Mouse (Mus musculus) small intestine, adult 2 months (tissue): ENCODE results near the gene Dhx36. TPM values are rescaled to one million over a fixed set of nuclear protein-coding genes. Genes with fewer than 3 reads are reported as not detected.

Source experiments
- H3K27ac ChIP-seq: fragments of 200-500 bp; 2 replicates; pipeline ENCODE4 v1.5.1; 2012; ENCODE audit warnings: low read depth, low read length, control low read depth, inconsistent platforms; ENCODE audit not compliant: insufficient read depth
- H3K27me3 ChIP-seq: fragments of 200-500 bp; 2 replicates; pipeline ENCODE4 v1.6.1; 2012; ENCODE audit warnings: mild to moderate bottlenecking, moderate library complexity, low read length, inconsistent platforms; ENCODE audit not compliant: control insufficient read depth, insufficient read depth
- H3K36me3 ChIP-seq: fragments of 200-500 bp; 2 replicates; pipeline ENCODE4 v1.6.1; 2012; ENCODE audit warnings: mild to moderate bottlenecking, low read length, control low read depth, inconsistent platforms; ENCODE audit not compliant: control insufficient read depth, insufficient read depth
- H3K4me1 ChIP-seq: fragments of 200-500 bp; 2 replicates; pipeline ENCODE4 v1.6.1; 2012; ENCODE audit warnings: low read length, inconsistent platforms, mixed read lengths; ENCODE audit not compliant: control insufficient read depth, insufficient read depth, insufficient read length
- H3K4me3 ChIP-seq: fragments of 200-500 bp; 2 replicates; pipeline ENCODE4 v1.5.1; 2012; ENCODE audit warnings: low read depth, mild to moderate bottlenecking, control low read depth, inconsistent platforms, low read length, moderate library complexity
- CTCF ChIP-seq: fragments of 200-500 bp; IDR thresholded peaks from 2 replicates; pipeline ENCODE4 v1.5.1; 2012; ENCODE audit warnings: low read depth, mild to moderate bottlenecking, control low read depth, inconsistent platforms, low read length, moderate library complexity, mixed read lengths; ENCODE audit not compliant: insufficient replicate concordance, insufficient read length; ENCODE audit errors: extremely low read depth
- POLR2A ChIP-seq: fragments of 200-500 bp; IDR thresholded peaks from 2 replicates; pipeline ENCODE4 v1.6.1; 2012; ENCODE audit warnings: low read depth, mild to moderate bottlenecking, control low read depth, inconsistent platforms, low read length, moderate library complexity
- WGBS: fragments of 180-500 bp; shearing (Covaris S2); methylation state at CpG from one replicate; pipeline ENCODE4 v1.1.7; 2018; 5-methylcytosine and 5-hydroxymethylcytosine counted together
- polyA plus RNA-seq: library from polyadenylated mRNA; depleted of rRNA; stranded (reverse); fragments of >200 nt; gene quantifications from 2 replicates; pipeline ENCODE4 v1.2.3, GENCODE M21; 2012

Dhx36 gene
- polyA plus RNA-seq, 1 experiment, result 2.2 TPM

DNA sequence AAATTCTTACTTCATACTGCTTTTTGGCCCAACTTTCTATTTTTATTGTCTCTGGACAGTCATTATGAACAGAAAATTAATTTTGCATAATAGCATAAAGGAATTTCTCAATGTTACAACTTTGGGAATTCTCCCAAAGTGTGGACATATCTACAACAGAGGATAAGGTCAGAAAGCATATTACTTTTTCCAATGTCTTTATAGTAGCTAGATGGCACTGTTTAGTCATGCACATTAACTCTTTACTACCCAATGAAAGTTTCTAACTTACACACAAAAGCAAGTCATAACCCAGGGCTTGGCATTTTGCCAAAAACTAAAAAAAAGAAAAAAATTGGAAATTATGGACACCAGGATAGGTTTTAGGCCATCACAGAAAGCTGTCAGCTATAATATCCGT lies 36.6 kb downstream of the Dhx36 start:
- H3K36me3 ChIP-seq, result peaks cover 49% of the 10 kb centered on the region
- no peak for TF ChIP-seq CTCF
- no peak for TF ChIP-seq POLR2A
- no peak overlapping the region for H3K27ac ChIP-seq
- WGBS, result 92% methylated on average over 1 of the region's 1 CpGs
- no peaks in the 10 kb centered on the region for H3K4me1 ChIP-seq
- H3K27me3 ChIP-seq, result no peaks in the 10 kb centered on the region
- H3K4me3 ChIP-seq, result no peak overlapping the region

DNA sequence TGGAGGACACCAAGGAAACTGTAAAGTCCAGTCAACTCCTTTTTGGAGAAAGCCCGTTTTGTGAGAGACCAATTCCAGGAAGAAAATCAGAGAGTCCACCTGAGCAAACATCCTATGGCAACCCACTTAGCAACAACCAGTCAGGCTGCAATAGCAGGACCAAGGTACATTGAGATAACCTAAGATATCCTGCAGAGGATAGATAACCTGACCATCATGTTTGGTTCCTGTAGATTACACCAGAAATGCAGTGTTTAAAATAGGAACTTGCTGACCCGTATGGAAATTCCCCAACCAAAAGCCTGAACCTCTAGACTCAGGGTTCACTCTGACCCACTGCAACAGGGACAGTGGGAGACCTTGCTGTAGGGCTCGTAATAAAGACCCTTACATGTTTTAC lies 42.5 kb downstream of the Dhx36 start:
- Histone ChIP-seq H3K36me3 (peaks cover 40% of the 10 kb centered on the region), H3K4me3 (no peak overlapping the region), H3K27me3 (no peaks in the 10 kb centered on the region), H3K27ac (peak overlapping the region; percentile 53; the same call in 1 of the 2 replicates), H3K4me1 (peaks cover 6% of the 10 kb centered on the region; the same call in 1 of the 2 replicates)
- TF ChIP-seq POLR2A, result no peak
- no peak for TF ChIP-seq CTCF
- 45% methylated on average over 3 of the region's 3 CpGs for WGBS

DNA sequence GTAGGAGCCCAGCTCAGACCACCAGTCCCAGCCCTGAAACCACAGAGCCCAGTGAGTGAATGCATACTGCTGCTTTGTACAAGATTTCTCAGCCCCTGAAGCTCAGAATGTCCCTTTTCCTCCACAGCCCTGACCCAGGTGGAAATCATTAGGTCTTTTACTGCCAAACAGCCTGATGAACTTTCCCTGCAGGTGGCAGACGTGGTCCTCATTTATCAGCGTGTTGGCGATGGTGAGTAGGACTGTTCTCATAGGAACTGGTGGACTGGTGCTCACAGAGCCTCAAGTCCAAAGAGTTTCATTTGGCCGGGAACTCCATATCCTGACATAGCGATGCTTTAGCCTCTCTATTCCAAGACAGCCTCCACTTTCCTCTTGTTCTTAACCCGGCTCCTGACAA lies 47.3 kb downstream of the Dhx36 start:
- TF ChIP-seq POLR2A (no peak), CTCF (no peak)
- peak overlapping the region; percentile 58; the same call in 1 of the 2 replicates for H3K27ac ChIP-seq
- no peak overlapping the region for H3K4me3 ChIP-seq
- H3K36me3 ChIP-seq, result peaks cover 23% of the 10 kb centered on the region
- H3K27me3 ChIP-seq, result no peaks in the 10 kb centered on the region
- 78% methylated on average over 6 of the region's 6 CpGs for WGBS
- peaks cover 17% of the 10 kb centered on the region; the same call in 1 of the 2 replicates for H3K4me1 ChIP-seq

DNA sequence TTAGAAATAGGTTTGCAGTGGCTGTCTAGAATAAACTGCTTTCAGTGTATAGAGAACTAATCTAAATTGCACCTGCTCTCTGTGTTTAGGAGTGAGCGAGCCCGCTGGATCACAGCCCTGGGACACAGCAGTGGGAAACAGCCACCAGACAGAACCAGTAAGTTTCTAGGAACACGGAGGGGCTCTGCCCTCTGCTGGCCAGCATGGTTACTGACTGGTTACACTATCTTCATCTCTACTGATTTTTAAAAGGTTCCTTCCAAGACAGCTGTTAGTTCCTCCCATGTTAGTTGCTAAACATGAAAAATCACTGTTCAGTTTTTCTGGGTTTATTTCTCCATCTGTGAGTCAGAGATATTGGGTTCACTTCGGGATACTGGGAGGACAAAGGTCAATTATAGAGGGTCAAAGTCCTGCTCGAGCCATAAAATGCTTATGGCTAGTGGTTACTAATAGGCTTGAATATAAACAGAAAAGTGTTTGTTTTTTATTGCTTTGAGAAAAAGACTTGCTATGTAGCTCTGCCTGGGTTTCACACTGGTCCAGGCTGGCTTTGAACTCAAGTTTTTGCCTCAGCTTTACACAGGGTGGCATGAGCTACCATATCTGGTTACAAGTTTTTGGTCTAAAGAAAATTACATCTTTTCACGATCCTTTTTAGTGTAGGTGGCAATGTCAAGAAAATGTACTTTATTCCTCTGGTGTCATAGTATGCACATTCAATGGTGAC lies 48.4 kb downstream of the Dhx36 start:
- H3K4me3 ChIP-seq, result no peak overlapping the region
- TF ChIP-seq CTCF, result peak; percentile 83; the same call in 1 of the 2 replicates
- TF ChIP-seq POLR2A, result no peak
- H3K27ac ChIP-seq, result peak overlapping the region; percentile 84
- H3K36me3 ChIP-seq, result peaks cover 25% of the 10 kb centered on the region
- no peaks in the 10 kb centered on the region for H3K27me3 ChIP-seq
- peaks cover 17% of the 10 kb centered on the region; the same call in 1 of the 2 replicates for H3K4me1 ChIP-seq
- 17% methylated on average over 6 of the region's 6 CpGs for WGBS

DNA sequence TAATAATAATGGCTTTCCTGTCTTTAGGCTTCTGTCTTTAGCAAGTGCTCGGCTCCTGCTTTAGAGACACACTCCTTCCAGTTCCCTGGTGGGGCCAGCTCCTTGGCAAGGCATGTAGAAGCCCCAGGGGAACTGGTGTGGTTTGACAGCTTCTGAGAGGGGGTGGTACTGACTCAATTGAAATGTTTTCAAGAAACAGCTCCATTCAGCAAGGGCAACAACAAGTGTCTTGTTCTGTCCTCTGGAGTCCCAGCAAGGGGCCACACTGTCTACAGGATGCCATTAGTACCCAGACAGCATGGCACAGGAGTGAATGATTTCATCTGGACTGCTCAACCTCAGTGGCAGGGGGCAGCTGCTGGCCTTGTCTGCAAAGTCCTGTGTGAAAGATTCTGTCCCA lies 51.0 kb downstream of the Dhx36 start:
- Histone ChIP-seq H3K27ac (no peak overlapping the region), H3K36me3 (peaks cover 26% of the 10 kb centered on the region), H3K4me3 (no peak overlapping the region), H3K4me1 (peaks cover 17% of the 10 kb centered on the region; the same call in 1 of the 2 replicates), H3K27me3 (no peaks in the 10 kb centered on the region)
- TF ChIP-seq POLR2A (no peak), CTCF (no peak)
- 70% methylated on average over 1 of the region's 1 CpGs for WGBS

DNA sequence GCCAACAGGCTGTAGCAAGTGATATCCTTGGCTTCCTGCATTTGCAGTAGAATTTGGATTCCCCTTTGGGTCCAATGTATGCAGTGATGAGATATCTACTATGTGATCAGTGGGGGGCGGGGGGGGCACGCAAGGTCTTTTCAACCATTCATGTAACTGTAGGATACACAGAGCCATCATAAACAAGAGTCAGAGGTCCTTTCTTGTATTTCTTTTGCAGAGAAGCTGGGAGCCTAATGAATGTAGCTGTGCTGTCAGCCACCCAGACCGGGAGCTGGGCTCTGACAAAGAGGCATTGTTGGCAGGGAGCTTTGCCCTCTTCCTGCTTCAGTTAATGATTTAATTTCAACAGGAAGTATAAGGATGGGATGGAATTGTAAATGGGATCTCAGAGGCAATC lies 52.7 kb downstream of the Dhx36 start:
- 27% methylated on average over 3 of the region's 3 CpGs for WGBS
- no peaks in the 10 kb centered on the region for H3K27me3 ChIP-seq
- TF ChIP-seq CTCF, result no peak
- TF ChIP-seq POLR2A, result no peak
- peaks cover 14% of the 10 kb centered on the region for H3K36me3 ChIP-seq
- H3K27ac ChIP-seq, result peak overlapping the region; percentile 84
- no peak overlapping the region for H3K4me3 ChIP-seq
- H3K4me1 ChIP-seq, result peaks cover 17% of the 10 kb centered on the region; the same call in 1 of the 2 replicates

DNA sequence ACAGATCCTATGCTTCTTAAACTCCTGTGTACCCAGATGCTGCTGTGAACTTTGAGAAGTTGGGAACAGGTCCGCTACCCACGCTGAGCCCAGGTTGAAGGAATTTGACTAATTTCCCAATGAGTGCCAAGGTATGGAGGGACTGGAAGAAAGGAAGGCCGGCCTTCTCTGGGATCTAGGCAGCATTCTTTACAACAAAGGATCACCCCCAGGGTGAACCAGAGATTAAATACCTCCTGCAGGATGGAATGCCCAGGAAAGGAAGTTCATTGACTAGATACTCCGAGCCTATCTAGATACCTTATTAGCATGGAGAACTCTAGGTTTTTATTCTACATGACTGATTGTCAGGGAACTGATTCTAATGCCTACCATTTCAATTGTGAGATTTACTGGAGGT lies 53.8 kb downstream of the Dhx36 start:
- no peaks in the 10 kb centered on the region for H3K27me3 ChIP-seq
- 73% methylated on average over 4 of the region's 4 CpGs for WGBS
- H3K36me3 ChIP-seq, result peaks cover 18% of the 10 kb centered on the region
- no peak overlapping the region for H3K4me3 ChIP-seq
- TF ChIP-seq POLR2A, result no peak
- no peak for TF ChIP-seq CTCF
- peaks cover 17% of the 10 kb centered on the region; the same call in 1 of the 2 replicates for H3K4me1 ChIP-seq
- no peak overlapping the region for H3K27ac ChIP-seq
